Mouse (Mus musculus): ENCODE measurements around the gene Ice2.

The Ice2 gene

GRCm38 (mm10) chr9:69459876-69460275 is 62.2 kb downstream of the Ice2 start:
- WGBS: 89% methylated on average over 7 of the region's 7 CpGs

- WGBS: 59% methylated on average over 2 of the region's 2 CpGs
Observed at GRCm38 (mm10) chr9:69463046-69463445, 65.3 kb downstream of the Ice2 start.

- WGBS: 89% methylated on average over 6 of the region's 6 CpGs
Observed at GRCm38 (mm10) chr9:69464109-69464756, 66.5 kb downstream of the Ice2 start.

GRCm38 (mm10) chr9:69466098-69466497 is 68.4 kb downstream of the Ice2 start:
- 75% methylated on average over 4 of the region's 4 CpGs for WGBS

- WGBS: 78% methylated on average over 10 of the region's 10 CpGs
Observed at GRCm38 (mm10) chr9:69467310-69467939, 69.7 kb downstream of the Ice2 start.

- WGBS: 53% methylated on average over 9 of the region's 9 CpGs
Observed at GRCm38 (mm10) chr9:69468991-69469390, 71.3 kb downstream of the Ice2 start.

GRCm38 (mm10) chr9:69470362-69470761 is 72.7 kb downstream of the Ice2 start:
- 30% methylated on average over 5 of the region's 5 CpGs for WGBS

- 31% methylated on average over 6 of the region's 6 CpGs for WGBS
Observed at GRCm38 (mm10) chr9:69470921-69471320, 73.2 kb downstream of the Ice2 start.

GRCm38 (mm10) chr9:69472724-69473123 is 75.0 kb downstream of the Ice2 start:
- 70% methylated on average over 6 of the region's 6 CpGs for WGBS

- WGBS: 85% methylated on average over 6 of the region's 6 CpGs
Observed at GRCm38 (mm10) chr9:69475873-69476272, 78.2 kb downstream of the Ice2 start.

- 66% methylated on average over 14 of the region's 14 CpGs for WGBS
Observed at GRCm38 (mm10) chr9:69477195-69477823, 79.6 kb downstream of the Ice2 start.

GRCm38 (mm10) chr9:69477824-69478222 is 80.1 kb downstream of the Ice2 start:
- 80% methylated on average over 6 of the region's 6 CpGs for WGBS

GRCm38 (mm10) chr9:69480344-69480743 is 82.6 kb downstream of the Ice2 start:
- WGBS: 3% methylated on average over 1 of the region's 1 CpGs

All from cerebral cortex, adult 2 months (tissue).